Mouse (Mus musculus): ENCODE data around the gene Napa.

The Napa gene

GRCm38 (mm10) chr7:16083361-16083760 lies 14.9 kb upstream of the Napa start:
- in situ Hi-C loops (cut with MboI; ENCODE audit: unreplicated experiment in 2 of 2), result no loop called here

GRCm38 (mm10) chr7:16087587-16087986 lies 10.7 kb upstream of the Napa start:
- in situ Hi-C loops (cut with MboI; ENCODE audit: unreplicated experiment in 2 of 2), result no loop called here

DNA sequence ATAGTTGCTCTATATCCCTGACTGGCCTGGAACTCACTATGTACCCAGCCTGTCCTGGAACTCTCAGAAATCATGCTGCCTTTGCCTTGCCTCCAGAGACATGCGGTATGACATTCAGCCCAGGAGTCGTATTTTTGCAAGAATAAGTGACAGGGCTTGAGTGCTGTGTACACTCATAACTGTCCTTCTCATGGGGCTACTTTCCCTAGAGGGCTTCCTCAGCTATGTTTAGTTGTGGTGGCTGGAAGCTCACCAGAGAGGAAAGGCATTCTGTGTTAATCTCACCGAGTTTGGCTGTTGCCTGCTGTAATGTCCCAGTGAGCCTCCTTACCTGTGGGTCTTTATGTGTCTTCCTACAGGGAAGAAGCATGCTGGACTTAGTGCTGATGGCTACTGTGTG lies 3.7 kb upstream of the Napa start:
- in situ Hi-C loops (cut with MboI; ENCODE audit: unreplicated experiment in 2 of 2), result no loop called here

GRCm38 (mm10) chr7:16099901-16100300 lies 1.6 kb downstream of the Napa start:
- in situ Hi-C loops (cut with MboI; ENCODE audit: unreplicated experiment in 2 of 2), result no loop called here

DNA sequence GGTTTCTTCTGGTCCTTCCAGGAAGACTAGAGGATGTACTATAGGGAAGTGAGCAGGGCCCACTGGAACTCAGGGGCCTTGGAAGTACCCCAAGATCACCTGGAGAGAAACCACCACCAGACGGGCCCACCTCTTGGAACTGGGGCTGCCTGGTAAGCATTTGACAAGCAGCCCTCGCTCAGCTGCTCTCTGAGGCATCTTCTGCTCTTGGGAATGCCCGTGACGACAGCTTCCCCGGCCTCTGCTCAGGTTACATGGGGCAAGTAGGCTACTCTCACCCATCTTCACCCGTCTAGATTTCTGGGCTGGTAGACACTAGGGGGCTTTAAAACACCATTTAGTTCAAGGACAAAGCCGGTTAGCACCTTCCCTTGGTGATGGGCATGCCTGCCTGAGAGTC lies 2.8 kb downstream of the Napa start:
- in situ Hi-C loops (cut with MboI; ENCODE audit: unreplicated experiment in 2 of 2), result no loop called here

DNA sequence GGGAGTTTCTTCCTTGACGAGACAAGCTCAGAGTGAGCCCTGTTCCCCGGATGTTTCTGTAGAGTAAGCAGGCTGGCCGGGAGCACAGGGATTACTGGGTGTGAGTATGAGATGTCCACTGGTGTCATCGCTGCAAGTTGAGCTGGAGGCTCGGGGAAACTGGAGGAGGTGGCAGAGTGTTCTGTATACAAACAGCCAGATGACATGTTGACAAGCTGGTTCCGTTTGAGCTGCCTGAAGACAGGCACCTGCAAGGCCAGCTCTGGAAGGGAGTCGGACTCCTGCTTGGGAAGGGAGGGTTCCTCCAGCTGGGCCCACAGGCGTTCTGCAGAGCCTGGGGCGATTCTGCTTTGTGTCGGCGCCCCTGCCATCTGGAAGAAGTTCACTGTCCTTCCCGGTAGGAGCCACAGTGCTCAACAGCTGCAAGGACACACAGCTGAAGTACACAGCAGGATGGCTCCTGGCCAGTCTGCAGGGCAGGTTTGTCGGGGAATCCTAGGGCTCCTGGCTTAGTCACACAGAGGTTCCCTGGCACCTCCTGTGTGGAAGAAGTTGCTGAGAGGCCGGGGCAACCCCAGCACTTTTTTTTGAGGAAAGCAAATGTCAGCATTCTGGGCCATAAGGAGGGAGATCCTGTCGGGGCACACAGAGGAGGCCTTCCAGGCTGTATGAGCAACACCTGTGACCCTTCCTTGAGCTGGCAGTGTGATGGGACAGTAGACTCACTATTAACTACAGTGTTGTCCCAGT lies 3.6 kb downstream of the Napa start:
- in situ Hi-C loops (cut with MboI; ENCODE audit: unreplicated experiment in 2 of 2), result no loop called here

GRCm38 (mm10) chr7:16102686-16103226 lies 4.5 kb downstream of the Napa start:
- in situ Hi-C loops (cut with MboI; ENCODE audit: unreplicated experiment in 2 of 2), result no loop called here

GRCm38 (mm10) chr7:16103760-16104159 lies 5.5 kb downstream of the Napa start:
- in situ Hi-C loops (cut with MboI; ENCODE audit: unreplicated experiment in 2 of 2), result no loop called here

DNA sequence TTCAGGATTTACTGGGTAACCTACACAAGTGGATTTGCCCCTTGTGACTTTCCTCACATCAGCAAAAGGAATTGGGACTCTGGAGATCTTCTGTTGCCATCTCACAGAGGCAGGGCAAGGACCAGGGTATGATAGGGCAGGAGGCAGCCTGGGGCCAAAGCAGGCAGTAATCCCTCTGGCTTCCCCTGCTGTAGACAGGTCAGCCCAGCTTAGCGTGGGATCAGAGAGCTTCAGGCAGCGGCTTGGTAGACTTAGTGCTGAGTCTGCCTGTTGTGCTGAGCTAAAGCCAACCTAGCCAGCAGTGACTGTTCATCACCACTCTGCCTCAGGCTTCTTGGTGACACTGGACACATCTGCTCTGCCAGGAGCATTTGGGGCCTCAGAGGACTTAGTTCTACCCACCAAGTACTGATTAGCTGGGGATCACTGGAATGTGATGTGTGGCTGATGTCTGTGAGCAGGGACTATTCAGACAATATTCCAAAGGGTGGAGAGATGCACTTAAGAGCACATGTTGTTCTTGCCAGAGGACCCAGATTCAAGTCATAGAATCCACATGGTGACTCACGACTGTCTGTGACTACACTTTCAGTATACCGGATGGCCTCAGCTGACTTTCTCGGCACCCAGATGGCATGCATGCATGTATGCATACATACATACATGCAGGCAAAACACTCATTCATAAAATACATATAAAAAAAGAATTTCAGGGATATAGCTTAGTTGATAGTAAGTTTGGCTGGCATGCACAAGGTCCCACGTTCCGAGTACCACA lies 6.5 kb downstream of the Napa start:
- in situ Hi-C loops (cut with MboI; ENCODE audit: unreplicated experiment in 2 of 2), result no loop called here

DNA sequence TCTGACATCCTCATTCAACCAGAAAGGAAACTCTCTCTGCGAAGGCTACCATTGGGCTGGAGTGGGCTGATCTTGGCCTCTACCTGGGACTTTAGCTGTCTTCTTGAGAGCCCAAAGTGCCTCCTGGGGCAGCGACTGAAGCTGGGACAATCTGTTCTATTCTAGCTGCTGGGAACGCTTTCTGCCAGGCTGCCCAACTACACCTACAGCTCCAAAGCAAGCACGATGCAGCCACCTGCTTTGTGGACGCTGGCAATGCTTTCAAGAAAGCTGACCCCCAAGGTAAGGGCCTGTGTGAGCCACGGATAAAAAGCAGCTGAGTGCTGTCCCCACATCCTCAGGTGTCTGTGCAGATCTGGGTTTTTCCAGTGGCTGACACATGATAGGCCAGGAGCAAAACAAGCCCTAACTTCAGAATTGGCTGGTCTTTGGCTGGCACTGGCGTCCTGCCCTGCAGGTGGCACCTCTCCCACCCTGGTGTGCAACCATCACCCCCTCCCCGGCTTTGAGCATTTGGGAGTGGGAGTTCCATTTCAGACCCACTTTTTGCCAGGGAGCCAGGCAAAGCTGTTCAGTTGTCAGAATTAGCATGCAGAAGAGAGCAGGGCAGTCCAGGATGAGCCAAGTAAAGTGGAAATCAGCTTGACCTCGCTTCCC lies 10.8 kb downstream of the Napa start:
- in situ Hi-C loops (cut with MboI; ENCODE audit: unreplicated experiment in 2 of 2), result no loop called here

- in situ Hi-C loops (cut with MboI; ENCODE audit: unreplicated experiment in 2 of 2), result no loop called here
These were observed 11.9 kb downstream of the Napa start for GRCm38 (mm10) chr7:16110158-16110557.

DNA sequence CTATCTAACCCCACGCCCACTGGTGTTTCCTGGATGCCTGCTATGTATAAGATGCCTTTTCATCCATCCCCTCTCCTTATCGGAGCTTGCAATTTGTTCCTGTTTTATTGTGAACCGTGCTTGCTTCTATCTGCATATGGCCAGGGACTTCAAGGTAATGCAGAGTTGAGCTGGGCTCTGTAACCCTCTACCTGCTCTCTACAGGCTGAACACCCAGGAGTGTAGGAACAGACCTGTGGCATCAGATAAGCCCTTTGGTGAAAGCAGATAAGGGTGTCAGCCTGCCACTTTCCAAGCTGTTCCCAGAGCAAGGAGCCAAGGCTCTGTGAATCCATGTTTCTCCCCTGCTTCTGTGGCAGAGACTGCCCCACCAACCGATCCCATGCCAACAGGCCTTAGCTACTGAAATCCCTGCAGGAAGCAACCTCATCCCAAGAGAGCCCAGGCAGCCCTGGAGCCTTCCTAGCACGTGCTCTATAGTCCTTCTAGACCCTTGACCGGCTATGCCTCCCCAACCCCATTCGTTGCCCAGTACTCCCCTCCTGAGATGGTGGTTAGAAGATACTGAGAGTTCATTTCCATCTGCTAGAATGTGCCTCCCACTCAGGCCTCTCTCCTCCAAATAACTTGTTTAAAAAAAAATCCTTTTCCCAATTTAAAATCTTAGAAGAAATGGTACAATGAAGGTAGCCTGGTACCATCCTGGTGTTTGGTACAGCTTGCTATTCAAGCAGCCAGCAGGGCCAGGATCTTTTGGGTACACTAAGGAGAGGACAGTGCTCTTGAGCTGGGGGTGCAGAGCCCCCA lies 13.2 kb downstream of the Napa start:
- in situ Hi-C loops (cut with MboI; ENCODE audit: unreplicated experiment in 2 of 2), result no loop called here

DNA sequence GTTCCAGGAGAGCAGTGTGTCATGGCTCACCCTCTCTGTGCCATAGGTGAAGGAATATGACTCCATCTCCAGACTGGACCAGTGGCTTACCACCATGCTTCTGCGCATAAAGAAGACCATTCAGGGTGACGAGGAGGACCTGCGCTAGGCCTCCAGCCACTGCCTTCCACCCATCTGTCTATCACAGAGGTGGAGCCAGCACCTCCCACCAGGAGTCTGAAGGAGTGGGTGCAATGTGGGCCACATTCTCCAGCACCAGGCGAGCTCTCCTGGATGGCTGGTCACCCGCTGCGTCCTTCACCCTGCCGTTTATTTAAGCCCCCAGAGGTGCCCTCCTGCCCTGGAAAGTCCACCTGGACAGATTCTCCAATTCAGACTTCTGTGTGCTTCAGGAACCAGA lies 18.2 kb downstream of the Napa start:
- in situ Hi-C loops (cut with MboI; ENCODE audit: unreplicated experiment in 2 of 2), result no loop called here

GRCm38 (mm10) chr7:16117100-16117499 lies 18.8 kb downstream of the Napa start:
- in situ Hi-C loops (cut with MboI; ENCODE audit: unreplicated experiment in 2 of 2), result no loop called here

DNA sequence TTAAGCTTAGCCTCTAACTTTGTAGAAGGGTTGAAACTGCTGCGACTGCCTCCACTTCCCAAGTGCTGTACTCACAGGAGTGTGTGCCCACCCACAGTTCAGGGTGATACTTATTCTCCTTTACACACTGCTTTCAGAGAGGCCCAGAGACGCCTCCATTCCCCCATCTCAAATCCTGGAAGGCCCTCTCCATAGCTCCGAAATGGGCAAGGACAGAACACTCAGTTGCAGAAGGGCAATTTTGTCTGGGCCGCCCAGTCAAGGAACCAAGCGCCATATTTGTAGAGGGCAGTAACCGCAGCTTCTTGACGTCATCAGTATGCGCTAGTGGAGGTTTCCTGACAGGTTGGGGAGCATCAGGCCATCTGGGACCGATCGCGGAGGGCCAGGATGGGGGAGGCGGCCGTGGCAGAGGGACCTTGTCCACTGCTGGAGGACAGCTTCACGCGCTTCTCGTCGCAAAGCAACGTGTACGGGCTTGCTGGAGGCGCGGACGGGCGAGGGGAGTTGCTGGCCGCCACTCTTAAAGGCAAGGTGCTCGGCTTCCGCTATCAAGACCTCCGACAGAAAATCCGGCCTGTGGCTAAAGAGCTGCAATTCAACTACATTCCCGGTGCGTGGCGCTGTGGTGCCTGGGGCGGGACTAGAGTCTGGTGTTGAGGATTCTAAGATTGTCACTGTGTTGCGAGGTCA lies 21.5 kb downstream of the Napa start, which contains the start of gene Kptn:
TSS of gene Kptn (plus strand) at position 327 of the 693 bp plus-strand sequence.
- in situ Hi-C loops (cut with MboI; ENCODE audit: unreplicated experiment in 2 of 2), result no loop called here

DNA sequence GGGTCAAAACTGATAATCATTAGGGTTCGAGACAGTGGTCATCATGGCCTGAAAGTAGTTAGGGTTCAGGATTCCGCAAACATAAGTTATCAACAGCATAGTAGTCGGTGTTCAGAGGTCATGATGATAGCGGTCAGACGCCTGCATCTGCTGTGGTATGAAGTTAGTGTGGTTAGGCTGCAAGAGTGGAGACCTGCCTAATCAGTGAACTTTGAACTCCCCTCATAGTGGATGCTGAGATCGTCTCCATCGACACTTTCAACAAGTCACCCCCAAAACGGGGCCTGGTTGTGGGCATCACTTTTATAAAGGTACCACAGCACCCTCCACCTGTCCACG lies 22.0 kb downstream of the Napa start:
- in situ Hi-C loops (cut with MboI; ENCODE audit: unreplicated experiment in 2 of 2), result no loop called here

- in situ Hi-C loops (cut with MboI; ENCODE audit: unreplicated experiment in 2 of 2), result no loop called here
These were observed 27.6 kb downstream of the Napa start for GRCm38 (mm10) chr7:16125829-16126228.

DNA sequence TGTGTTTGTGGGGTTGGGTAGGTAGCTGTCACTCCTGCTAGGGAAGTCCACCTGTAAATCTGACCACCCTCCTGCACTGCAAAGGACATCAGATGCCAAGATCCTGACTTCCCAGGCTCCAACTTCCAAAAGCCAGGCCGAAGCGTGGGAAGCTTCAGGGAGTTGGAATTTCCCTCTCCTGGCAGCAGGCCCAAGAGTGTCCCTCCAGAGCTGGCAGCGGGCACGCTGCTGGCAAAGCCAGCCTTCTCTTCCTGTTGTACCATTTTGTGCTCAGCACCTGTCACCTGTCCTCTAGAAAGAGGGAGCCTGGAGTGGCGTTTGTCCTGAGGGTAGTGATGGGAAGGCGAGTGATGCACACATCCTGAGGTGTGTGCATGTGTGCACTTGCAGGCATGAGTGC lies 30.1 kb downstream of the Napa start:
- in situ Hi-C loops (cut with MboI; ENCODE audit: unreplicated experiment in 2 of 2), result no loop called here

- in situ Hi-C loops (cut with MboI; ENCODE audit: unreplicated experiment in 2 of 2), result no loop called here
These were observed 30.6 kb downstream of the Napa start for GRCm38 (mm10) chr7:16128899-16129298.

DNA sequence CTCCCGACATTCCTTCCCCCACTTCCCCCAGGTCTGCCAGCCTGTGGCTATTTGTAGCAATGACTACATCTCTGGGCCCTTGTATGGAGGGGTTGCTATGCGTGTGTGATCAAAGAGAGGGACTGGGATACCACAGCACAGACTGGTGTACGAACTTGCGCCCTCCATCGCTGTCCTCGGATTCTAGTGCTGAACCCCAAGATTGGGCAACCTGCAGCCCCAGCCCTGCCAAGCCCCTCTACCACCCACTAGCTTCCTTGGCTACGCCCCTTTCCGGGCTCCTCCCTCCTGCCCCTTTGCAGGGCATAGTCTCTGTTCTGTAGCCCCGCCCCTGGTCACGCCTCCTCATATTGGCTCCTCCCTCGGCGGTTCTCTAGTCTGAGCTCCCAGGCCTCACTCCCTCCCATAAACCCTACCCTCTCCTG lies 31.2 kb downstream of the Napa start, which contains the start of gene Slc8a2:
TSS of gene Slc8a2 (plus strand) at position 406 of the 425 bp plus-strand sequence.
- in situ Hi-C loops (cut with MboI; ENCODE audit: unreplicated experiment in 2 of 2), result no loop called here
